Mouse (Mus musculus) embryonic facial prominence, embryonic 15.5 days (tissue): ENCODE results near the gene Csrnp1. TPM values are rescaled to one million over a fixed set of nuclear protein-coding genes. Genes with fewer than 3 reads are reported as not detected.
A peak's percentile ranks its signal among the peaks of the same experiment; 100 is the strongest.

Source experiments
- ATAC-seq: fragments of 200-750 bp; cut with Nextera tagmentation; 2 replicates; pipeline ENCODE4 v1.8.0; 2017; ENCODE audit warnings: low read depth, moderate TSS enrichment; ENCODE audit not compliant: insufficient number of reproducible peaks, low FRiP score, low TSS enrichment
- H3K27ac ChIP-seq: fragments of 300-500 bp; sonication (generic); replicated peaks from 2 replicates; pipeline ENCODE4 v1.5.1; 2015; ENCODE audit warnings: mild to moderate bottlenecking, inconsistent platforms
- H3K27me3 ChIP-seq: fragments of 300-500 bp; sonication (generic); 2 replicates; pipeline ENCODE4 v1.6.1; 2015; ENCODE audit warnings: inconsistent platforms
- H3K36me3 ChIP-seq: fragments of 300-500 bp; sonication (generic); 2 replicates; pipeline ENCODE4 v1.6.1; 2015; ENCODE audit warnings: mild to moderate bottlenecking, inconsistent platforms
- H3K4me1 ChIP-seq: fragments of 300-500 bp; sonication (generic); 2 replicates; pipeline ENCODE4 v1.6.1; 2015; ENCODE audit warnings: inconsistent platforms
- H3K4me2 ChIP-seq: fragments of 300-500 bp; sonication (generic); replicated peaks from 2 replicates; pipeline ENCODE4 v1.6.1; 2015; ENCODE audit warnings: mild to moderate bottlenecking, inconsistent platforms
- H3K4me3 ChIP-seq: fragments of 300-500 bp; sonication (generic); replicated peaks from 2 replicates; pipeline ENCODE4 v1.5.1; 2015; ENCODE audit warnings: mild to moderate bottlenecking, inconsistent platforms
- H3K9ac ChIP-seq: fragments of 300-500 bp; sonication (generic); 2 replicates; pipeline ENCODE4 v1.6.1; 2015; ENCODE audit warnings: inconsistent platforms
- H3K9me3 ChIP-seq: fragments of 300-500 bp; sonication (generic); replicated peaks from 2 replicates; pipeline ENCODE4 v1.6.1; 2016; ENCODE audit warnings: inconsistent platforms
- WGBS: fragments of 180-500 bp; shearing (Covaris S2); methylation state at CpG from one replicate; pipeline ENCODE4 v1.1.7; 2015; 5-methylcytosine and 5-hydroxymethylcytosine counted together
- polyA plus RNA-seq: library from polyadenylated mRNA; unstranded; fragments of >200 nt; fragmentation: Nextera tagmentation; extraction: Ambion mirVana; gene quantifications from 2 replicates; pipeline ENCODE4 v1.2.1, GENCODE M21; 2015

Gene Csrnp1
- polyA plus RNA-seq, 1 experiment from 2014 or later = 5.7 TPM

GRCm38 (mm10) chr9:119941861-119942260 is 42.6 kb downstream of the Csrnp1 start:
- Histone ChIP-seq H3K9ac (no peak overlapping the region), H3K4me3 (no peak overlapping the region), H3K27me3 (no peaks in the 10 kb centered on the region), H3K4me1 (peaks cover 17% of the 10 kb centered on the region), H3K27ac (no peak overlapping the region), H3K9me3 (no peaks in the 10 kb centered on the region), H3K36me3 (no peaks in the 10 kb centered on the region), H3K4me2 (no peak overlapping the region)
- 63% methylated on average over 14 of the region's 14 CpGs for WGBS
- ATAC-seq = no peak

GRCm38 (mm10) chr9:119941407-119941806 is 43.1 kb downstream of the Csrnp1 start:
- WGBS = 74% methylated on average over 5 of the region's 5 CpGs
- Histone ChIP-seq H3K4me3 (no peak overlapping the region), H3K4me1 (peaks cover 19% of the 10 kb centered on the region), H3K4me2 (no peak overlapping the region), H3K36me3 (no peaks in the 10 kb centered on the region), H3K27me3 (no peaks in the 10 kb centered on the region), H3K9me3 (no peaks in the 10 kb centered on the region), H3K9ac (no peak overlapping the region), H3K27ac (no peak overlapping the region)
- ATAC-seq = no peak

GRCm38 (mm10) chr9:119939646-119940045 is 44.8 kb downstream of the Csrnp1 start:
- Histone ChIP-seq H3K4me1 (peaks cover 25% of the 10 kb centered on the region), H3K27ac (no peak overlapping the region), H3K9me3 (no peaks in the 10 kb centered on the region), H3K36me3 (no peaks in the 10 kb centered on the region), H3K9ac (no peak overlapping the region), H3K4me2 (no peak overlapping the region), H3K4me3 (no peak overlapping the region), H3K27me3 (no peaks in the 10 kb centered on the region)
- WGBS = 38% methylated on average over 10 of the region's 10 CpGs
- ATAC-seq = no peak

GRCm38 (mm10) chr9:119938496-119938895 is 46.0 kb downstream of the Csrnp1 start:
- Histone ChIP-seq H3K27ac (no peak overlapping the region), H3K27me3 (no peaks in the 10 kb centered on the region), H3K36me3 (no peaks in the 10 kb centered on the region), H3K4me3 (no peak overlapping the region), H3K9ac (no peak overlapping the region), H3K4me2 (no peak overlapping the region), H3K9me3 (no peaks in the 10 kb centered on the region), H3K4me1 (peaks cover 25% of the 10 kb centered on the region)
- ATAC-seq = no peak
- WGBS = 77% methylated on average over 4 of the region's 4 CpGs

- Histone ChIP-seq H3K4me2 (peak within 1 kb of the TSS; percentile 85), H3K36me3 (peaks cover 11% of the 10 kb centered on the region), H3K9ac (peak within 1 kb of the TSS; percentile 73), H3K4me3 (peak within 1 kb of the TSS; percentile 68), H3K4me1 (peaks cover 23% of the 10 kb centered on the region), H3K27me3 (no peaks in the 10 kb centered on the region), H3K9me3 (no peaks in the 10 kb centered on the region), H3K27ac (peak within 1 kb of the TSS; percentile 68)
- 2% methylated on average over 40 of the region's 40 CpGs for WGBS
- ATAC-seq = peak; percentile 90
Measured at GRCm38 (mm10) chr9:119937005-119937773, 47.3 kb downstream of the Csrnp1 start, which contains the start of the genes Gorasp1 and Ttc21a. TSS of gene Gorasp1 (minus strand) at chr9:119937565. TSS of gene Ttc21a (plus strand) at chr9:119937606.

- Histone ChIP-seq H3K36me3 (peaks cover 44% of the 10 kb centered on the region), H3K9ac (no peak overlapping the region), H3K27ac (no peak overlapping the region), H3K4me1 (peaks cover 14% of the 10 kb centered on the region), H3K4me2 (no peak overlapping the region), H3K4me3 (no peak overlapping the region), H3K27me3 (no peaks in the 10 kb centered on the region), H3K9me3 (no peaks in the 10 kb centered on the region)
- 91% methylated on average over 6 of the region's 6 CpGs for WGBS
- no peak for ATAC-seq
Measured at GRCm38 (mm10) chr9:119933675-119934074, 50.8 kb downstream of the Csrnp1 start.

GRCm38 (mm10) chr9:119932358-119932757 is 52.1 kb downstream of the Csrnp1 start:
- Histone ChIP-seq H3K27ac (no peak overlapping the region), H3K36me3 (peaks cover 56% of the 10 kb centered on the region), H3K9ac (no peak overlapping the region), H3K4me3 (no peak overlapping the region), H3K27me3 (no peaks in the 10 kb centered on the region), H3K9me3 (no peaks in the 10 kb centered on the region), H3K4me2 (no peak overlapping the region), H3K4me1 (peaks cover 8% of the 10 kb centered on the region)
- 86% methylated on average over 12 of the region's 12 CpGs for WGBS
- ATAC-seq = no peak

- no peak for ATAC-seq
- H3K27ac ChIP-seq = no peak overlapping the region
- no peaks in the 10 kb centered on the region for H3K27me3 ChIP-seq
- no peaks in the 10 kb centered on the region for H3K9me3 ChIP-seq
- peaks cover 83% of the 10 kb centered on the region for H3K36me3 ChIP-seq
- no peak overlapping the region for H3K4me2 ChIP-seq
- no peak overlapping the region for H3K9ac ChIP-seq
- WGBS = 67% methylated on average over 5 of the region's 5 CpGs
- no peak overlapping the region for H3K4me3 ChIP-seq
- no peaks in the 10 kb centered on the region for H3K4me1 ChIP-seq
Measured at GRCm38 (mm10) chr9:119926497-119926896, 58.0 kb downstream of the Csrnp1 start.

- no peak for ATAC-seq
- H3K4me1 ChIP-seq = no peaks in the 10 kb centered on the region
- no peak overlapping the region for H3K4me2 ChIP-seq
- H3K9ac ChIP-seq = no peak overlapping the region
- 71% methylated on average over 8 of the region's 8 CpGs for WGBS
- no peaks in the 10 kb centered on the region for H3K27me3 ChIP-seq
- H3K9me3 ChIP-seq = no peaks in the 10 kb centered on the region
- H3K36me3 ChIP-seq = peaks cover 85% of the 10 kb centered on the region
- H3K4me3 ChIP-seq = no peak overlapping the region
- no peak overlapping the region for H3K27ac ChIP-seq
Measured at GRCm38 (mm10) chr9:119925729-119926128, 58.7 kb downstream of the Csrnp1 start.

GRCm38 (mm10) chr9:119925120-119925657 is 59.3 kb downstream of the Csrnp1 start:
- Histone ChIP-seq H3K4me3 (no peak overlapping the region), H3K27ac (no peak overlapping the region), H3K9me3 (no peaks in the 10 kb centered on the region), H3K27me3 (no peaks in the 10 kb centered on the region), H3K4me1 (no peaks in the 10 kb centered on the region), H3K4me2 (no peak overlapping the region), H3K9ac (no peak overlapping the region), H3K36me3 (peaks cover 85% of the 10 kb centered on the region)
- no peak for ATAC-seq
- WGBS = 90% methylated on average over 16 of the region's 16 CpGs

GRCm38 (mm10) chr9:119923462-119923861 is 61.0 kb downstream of the Csrnp1 start:
- Histone ChIP-seq H3K27me3 (no peaks in the 10 kb centered on the region), H3K9ac (no peak overlapping the region), H3K27ac (no peak overlapping the region), H3K4me3 (no peak overlapping the region), H3K36me3 (peaks cover 82% of the 10 kb centered on the region), H3K9me3 (no peaks in the 10 kb centered on the region), H3K4me1 (no peaks in the 10 kb centered on the region), H3K4me2 (no peak overlapping the region)
- 90% methylated on average over 4 of the region's 4 CpGs for WGBS
- ATAC-seq = no peak
